Mouse (Mus musculus) thymus, adult 18-20 months (tissue): ENCODE results near the gene Yae1d1.
"Not testable (repeated sequence)": the region's sequence is repeated elsewhere in the genome, so short reads cannot be mapped to it uniquely, and the experiment has no call there.

Experiments
- DNase-seq, 2 experiments: peaks; one replicate each; pipeline ENCODE4 v3.0.0; 2022; ENCODE audit warnings: mixed read lengths in 2 of 2

Yae1d1 gene

DNA sequence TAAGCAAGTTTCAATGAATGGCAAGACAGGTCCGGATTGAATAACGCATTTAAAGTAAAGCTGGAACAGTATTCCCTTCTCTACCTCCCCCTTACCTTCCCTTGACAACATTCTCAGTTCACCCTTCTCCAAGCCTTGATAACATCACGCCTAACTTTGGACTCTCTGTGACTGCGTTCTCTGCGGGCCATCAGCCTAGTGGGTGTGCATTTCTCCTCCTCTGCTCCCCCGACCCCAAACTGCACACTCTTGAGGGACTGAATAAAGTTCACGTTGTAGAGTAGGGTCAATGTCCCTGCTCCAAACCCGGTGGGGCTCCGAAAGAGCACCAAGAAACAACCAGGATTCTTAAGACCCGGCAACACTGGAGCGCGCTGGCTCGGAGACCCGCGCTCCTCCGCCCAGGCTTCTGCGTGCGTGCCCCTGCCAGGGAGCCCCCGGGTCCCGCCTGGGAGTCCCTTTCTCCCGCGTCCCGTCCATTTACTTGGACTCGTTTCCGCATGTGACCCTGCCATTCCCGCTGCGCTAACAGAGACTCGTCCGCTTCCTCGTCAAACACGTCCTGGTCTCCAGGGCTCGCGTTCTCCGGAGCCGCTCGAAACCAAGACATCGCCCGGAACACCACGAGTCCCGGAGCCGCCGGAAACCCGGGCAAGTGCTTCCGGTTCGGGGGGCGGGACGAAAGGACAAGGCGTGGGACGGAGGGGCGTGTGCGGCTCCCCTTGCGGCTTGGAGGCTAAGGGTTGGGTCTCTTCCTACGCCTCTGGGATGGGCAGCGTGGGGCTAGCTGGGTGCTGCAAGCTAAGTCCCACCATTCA is at the start of gene Yae1d1:
Gene Yae1d1 (minus strand): TSS at position 653 of the 818 bp plus-strand sequence.
- peak; percentile 78 for DNase-seq

DNA sequence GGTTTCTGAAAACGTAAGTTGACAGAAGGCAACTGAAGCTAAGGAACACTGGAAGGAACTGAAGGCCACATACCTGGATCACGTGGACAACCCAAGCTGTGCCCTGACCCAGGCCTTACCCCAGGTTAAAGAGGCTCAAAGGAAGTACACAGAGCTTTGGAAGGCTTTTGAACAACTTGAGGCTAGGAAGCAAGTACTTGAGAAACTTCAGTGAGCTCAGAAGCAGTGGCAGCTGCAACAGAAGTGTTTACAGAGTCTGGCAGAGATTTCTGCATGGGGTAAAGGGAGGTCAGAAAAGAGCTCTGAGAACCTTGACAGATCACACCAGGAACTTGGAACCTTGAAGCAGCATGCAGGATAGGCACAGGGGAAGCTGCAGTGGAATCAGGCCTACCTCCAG is 45.7 kb upstream of the Yae1d1 start:
- DNase-seq, result no peak

DNA sequence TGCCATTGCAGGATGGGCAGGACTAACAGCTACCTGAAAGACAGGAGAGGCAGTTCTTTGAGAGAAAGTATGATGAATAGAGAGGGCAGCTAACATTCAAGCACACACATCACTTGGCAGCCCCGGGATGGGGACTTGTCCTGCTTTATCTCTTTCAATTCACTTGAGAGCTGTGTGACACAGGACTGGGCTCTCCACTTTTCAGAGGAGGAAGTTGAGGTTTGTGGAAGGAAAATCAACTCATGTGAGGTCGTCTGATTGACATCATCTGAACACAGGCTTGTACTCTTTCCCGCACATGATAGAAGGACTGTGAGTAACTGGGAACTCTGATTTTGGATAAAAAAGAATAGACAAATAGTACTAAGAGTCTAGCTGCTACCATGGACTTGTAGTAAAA is 23.5 kb upstream of the Yae1d1 start:
- DNase-seq, result no peak

DNA sequence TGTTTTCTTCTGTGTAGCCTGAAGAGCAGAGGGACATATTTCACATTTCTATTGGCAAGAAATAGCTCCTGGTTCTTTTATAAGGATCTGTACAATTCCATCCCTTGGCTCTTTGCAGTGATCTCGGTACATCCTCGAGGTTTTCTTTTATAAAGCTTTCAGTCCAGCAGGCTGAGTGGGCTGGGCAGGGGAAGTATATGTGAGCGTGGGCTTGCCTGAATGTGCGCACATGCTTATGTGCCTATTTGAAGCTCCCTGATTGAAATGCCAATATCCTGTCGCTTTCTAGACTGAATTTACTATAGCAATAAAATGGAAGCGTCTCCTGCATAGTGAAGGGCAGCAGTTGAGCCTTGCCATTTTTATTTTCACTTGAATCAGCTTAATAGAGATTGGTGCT is 20.1 kb upstream of the Yae1d1 start:
- DNase-seq, result no peak

DNA sequence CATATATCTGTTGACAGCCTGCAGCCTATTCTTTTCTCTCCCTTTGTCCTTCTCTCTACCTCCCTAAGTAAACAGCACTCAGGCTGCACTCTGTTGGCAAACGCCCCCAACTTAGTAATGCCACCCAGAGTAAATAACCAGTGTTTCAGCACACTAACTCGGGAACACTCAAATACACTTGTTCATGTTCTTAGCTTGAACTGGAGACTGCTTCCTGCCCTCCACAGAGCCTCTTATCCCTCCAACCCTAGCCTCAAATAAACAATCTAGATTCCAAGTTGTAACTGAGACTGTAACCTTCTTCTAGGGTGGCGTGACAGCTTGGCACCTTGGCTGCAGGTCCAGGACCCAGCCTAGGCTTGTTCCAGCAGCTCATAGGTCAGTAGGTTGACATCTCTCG is 17.9 kb upstream of the Yae1d1 start:
- DNase-seq, result no peak

DNA sequence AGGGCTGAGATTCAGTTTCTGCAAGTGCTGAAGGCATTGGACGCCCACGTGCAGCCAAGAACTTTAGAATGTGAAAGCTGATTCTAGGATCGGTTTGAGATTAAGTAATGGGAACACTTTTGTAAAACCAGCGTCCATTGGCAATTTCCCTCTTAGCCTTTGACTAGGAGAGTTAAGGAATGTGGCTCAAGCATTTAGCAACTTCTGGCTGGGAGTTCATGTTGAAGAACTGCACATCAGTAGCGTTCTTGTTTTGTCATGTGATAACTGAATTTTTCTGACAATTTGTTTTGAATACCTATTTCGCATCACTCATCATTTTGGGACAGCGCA is 332 bp upstream of the Yae1d1 start:
- DNase-seq, result no peak

DNA sequence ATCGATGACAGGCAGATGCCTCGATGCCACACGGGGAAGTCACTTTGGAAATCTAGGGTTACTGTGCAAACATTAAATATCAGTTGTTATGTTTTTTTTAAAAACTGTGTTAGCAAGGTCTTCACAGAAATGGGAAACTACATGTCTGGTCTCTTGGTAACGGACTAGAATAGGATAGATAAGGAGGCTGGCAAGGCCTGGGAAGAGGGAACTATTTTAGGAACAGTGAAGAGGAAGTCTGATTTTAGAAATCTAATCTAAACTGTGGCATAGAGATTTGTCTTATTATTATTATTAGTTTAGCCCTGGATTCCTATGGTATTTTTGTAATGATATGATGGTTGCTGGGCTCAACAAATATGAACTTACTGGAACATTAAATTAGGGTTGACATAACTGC is 1.1 kb downstream of the Yae1d1 start:
- no peak for DNase-seq

DNA sequence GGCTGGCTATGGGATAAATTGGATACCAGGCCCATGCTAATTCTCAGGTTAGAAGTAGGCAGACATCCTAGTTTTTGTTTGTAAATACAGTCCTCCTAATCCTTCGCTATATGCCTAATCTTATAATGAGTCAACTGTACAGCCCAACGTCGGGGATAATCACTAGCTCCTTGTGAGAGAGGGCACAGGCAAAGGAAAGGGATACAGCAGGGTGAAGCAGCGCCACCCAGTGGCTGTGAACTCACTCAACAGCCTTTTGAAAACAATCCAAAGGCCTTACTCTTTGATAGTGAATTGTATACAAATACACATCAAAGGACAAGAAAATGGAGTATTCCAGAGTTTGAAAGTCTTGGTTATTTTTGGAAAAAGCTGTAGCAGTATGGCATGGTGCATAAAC is 10.0 kb downstream of the Yae1d1 start:
- no peak for DNase-seq

DNA sequence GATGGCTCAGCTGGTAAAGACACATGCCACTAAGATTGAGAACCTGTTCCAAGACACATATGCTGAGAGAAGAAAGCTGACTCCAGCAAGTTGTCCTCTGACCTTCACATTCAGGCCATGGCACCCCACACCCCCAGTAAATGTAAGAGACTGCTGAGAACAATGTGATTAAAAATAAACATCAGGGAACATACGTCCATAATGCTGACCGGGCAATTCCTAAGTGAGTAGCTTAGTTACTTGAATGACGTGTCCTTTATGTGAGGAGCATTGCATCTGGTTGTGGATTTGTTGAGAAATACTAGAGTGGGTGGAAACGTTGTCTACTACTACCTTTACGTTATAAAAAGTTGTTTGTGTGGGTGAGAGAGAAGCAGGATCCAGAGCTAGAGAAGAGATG is 10.5 kb downstream of the Yae1d1 start:
- no peak for DNase-seq

DNA sequence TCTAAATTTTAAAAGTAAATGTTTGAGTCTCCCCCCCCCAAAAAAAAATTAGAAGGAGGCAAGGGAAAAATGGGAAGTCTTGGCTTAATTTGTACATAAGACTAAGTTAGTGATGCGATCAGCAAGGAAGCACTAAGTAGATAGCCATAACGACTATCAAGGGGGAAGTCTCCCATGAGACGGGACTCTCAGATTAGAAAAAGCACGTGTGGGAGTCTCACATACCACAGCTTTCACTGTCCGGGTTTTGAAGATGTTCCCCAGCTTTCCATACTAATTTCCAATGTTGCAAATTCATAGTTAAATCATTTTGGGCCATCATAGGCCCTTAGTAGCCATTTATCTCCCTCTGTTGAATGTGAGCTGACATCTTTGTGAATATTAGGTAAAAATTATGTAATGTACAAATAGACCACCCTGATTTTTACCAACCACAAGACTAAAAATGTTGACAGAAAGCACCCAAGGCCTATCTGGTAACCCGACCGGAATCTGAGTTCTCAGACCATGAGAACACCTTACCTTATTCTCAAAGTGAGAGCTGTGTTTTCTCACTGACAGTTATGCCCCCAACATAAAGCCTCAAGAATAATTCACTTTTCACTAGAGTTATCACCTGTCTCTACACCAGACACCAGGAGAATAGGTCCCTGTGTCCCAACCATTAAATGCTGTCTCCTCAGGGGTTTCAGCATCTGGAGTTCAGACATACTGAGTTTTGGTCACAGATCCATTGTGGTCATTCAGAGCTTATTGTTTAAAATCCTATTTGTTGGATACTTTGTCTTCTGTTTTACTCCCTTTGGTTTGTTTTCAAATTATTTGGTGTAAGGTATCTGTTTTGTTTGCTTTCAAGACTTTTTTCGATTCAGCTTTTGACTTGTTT is 16.1 kb downstream of the Yae1d1 start:
- no peak for DNase-seq

DNA sequence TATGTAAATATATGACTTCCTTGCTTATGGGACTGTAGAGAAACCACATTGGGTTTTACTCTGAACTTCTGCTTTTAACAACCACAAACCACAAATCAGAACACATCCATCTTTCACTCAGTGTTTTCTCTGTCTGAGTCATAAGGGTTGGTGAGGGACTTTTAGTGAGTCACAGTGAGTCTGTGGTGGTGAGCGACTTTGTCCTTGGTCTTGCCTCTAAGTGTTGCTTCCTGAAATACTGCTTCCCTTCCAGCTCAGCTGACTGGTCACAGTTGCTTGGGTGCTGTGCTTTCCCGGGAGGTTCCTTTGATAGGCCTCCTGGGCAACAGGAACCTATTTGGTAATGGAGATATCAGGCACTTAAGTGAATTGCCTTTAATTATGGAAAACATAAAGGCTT is 17.3 kb downstream of the Yae1d1 start:
- DNase-seq, result no peak

DNA sequence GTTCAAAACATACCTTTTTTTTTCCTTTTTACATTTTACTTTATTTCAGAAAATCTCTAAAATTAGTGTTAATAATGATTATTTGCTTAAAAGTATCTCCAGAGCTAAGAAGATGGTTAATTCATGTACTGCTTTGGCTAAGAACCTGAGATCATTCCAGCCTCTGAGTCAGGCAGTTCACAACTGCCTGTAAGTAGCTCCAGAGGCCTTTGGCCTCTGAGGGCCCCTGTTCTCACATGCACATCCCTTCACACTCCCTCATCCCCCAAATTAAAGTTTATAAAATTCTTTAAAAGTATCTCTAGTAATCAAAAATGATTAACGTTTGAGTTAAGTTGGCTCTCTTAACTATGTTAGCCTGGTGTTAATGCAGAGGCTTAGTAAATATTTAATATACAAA is 17.7 kb downstream of the Yae1d1 start:
- DNase-seq, result no peak

DNA sequence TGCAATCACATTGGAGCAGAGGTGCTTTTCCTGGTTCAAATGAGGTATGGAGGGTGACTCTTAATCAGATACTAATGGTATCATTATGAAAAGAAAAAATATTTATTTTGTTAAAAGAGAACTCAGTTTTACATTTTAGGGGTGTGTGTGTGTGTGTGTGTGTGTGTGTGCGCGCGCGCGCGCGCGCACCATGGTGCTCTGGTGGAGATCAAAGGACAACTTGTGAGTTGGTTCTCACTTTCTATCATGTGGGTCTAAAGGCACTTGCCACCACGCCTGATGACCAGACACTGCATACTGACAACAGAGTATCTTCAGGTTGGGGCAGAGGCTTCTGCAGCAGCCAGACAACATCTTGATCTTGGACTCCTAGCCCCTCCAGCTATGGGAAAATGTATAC is 18.4 kb downstream of the Yae1d1 start:
- DNase-seq, result no peak

DNA sequence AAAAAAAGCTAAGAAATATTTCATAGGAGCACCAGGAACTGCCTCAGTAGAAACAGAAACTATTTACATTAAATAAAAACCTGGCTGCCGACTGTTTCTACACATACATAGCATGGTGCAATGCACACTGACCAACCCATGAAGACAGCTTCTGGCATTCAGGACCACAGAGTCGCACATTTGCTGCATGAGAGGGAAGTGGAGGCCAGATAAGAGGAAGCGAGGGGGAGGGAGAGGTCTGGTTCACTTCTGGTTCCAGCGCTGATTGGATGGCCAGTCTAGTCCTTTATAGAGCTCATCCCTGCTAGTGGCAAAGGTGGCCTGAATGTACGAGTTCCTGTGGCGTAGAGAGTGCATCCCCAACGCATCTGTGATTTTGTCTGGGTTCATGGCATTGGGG is 32.5 kb downstream of the Yae1d1 start:
- DNase-seq, result no peak

DNA sequence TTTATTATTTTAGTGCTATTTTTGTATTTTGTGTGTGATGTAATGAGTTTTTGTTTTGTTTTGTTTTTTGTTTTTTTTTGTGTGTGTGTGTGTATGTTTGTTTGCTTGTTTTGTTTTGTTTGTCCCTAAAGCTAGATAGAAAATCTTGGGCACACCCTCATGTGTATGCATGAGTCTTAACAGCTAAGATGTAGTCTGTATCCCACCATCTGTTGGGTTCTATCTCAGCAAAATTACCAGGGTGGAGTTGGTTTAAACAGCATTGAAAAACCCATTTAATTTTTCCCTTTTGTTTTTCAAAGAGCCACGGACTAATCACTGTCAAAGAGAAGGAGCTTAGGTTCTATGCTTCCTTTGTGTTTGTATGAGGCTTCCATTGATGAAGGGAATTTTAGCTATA is 38.9 kb downstream of the Yae1d1 start:
- no peak for DNase-seq

DNA sequence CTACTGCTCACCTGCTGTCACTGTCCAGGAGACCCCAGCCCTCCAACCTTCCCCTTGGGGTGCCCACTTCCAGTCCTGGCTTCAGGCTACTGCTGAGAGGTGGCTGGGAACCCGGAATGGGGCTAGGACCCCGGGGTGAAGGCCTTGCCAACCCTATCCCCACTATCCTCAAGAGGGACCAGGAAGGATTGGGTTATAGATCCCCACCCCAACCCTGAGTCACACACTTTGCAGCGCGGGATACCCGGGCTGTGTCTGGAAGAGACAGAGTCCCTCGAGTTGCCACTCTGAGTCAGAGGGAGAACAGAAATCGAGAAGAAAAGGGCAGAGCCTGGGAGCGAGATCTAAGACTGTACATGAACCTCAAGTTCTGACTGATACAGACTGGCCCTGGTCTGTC is 42.6 kb downstream of the Yae1d1 start:
- not testable (repeated sequence) for DNase-seq

DNA sequence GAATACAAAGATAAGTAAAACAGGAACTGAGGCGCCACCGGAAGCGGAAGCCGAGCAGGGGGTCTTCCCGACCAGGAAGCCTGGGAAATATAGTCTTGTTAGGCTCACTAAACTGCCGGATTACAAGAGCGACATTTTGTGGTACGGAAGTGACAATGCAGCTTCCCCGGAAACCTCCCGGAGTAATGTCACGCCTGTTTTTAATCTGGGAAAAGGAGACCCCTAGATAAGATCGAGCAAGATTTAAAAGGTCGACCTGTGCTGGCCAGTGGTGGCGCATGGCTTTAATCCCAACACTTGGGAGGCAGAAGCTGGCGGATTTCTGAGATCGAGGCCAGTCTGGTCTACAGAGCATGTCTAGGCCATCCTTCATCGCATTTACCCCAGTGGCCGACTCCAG is 43.6 kb downstream of the Yae1d1 start:
- DNase-seq, result no peak

DNA sequence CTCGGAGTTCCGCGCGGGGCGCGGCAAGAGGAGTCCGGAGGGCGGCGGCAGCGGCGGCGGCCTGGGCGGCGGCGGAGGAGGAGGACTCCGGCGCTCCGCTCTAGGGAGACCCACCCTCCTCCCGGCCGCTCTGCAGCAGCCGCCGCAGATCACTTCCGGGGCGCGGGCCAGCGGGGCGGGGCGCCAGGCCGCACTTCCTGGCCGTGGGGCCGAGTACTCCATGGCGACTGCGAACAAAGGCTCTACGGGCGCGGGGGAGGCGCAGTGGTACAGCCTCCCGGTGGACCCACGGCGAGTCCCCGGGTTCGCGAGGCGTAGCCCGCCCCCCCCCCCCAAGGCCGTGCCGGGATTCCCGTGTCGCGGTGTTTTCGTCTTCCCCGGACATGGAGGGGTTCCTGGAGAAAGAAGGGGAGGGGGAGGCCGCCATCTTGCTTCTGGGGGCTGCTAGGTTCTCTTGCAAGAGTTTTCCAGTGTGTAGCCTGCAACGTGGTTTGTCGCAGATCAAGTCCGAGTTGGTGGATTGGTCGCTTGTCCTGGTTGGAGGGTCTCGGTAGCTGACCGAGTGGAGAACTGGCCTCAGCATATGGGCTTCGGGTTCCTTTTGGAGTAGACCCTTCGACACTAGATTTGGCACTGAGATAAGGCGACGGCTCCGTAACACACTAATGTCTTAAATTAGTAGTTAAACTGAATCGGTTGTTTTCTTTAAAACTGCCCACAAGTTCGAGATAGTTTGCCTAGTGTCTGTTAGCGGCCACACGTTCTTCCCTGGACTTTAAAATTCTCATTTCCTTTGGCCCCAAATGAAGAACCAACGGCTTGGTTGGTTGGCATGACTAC is 48.9 kb downstream of the Yae1d1 start, which contains the start of gene Rala:
Gene Rala (minus strand): TSS at position 162 of the 840 bp plus-strand sequence.
- peak; percentile 86 to 87 for DNase-seq

DNA sequence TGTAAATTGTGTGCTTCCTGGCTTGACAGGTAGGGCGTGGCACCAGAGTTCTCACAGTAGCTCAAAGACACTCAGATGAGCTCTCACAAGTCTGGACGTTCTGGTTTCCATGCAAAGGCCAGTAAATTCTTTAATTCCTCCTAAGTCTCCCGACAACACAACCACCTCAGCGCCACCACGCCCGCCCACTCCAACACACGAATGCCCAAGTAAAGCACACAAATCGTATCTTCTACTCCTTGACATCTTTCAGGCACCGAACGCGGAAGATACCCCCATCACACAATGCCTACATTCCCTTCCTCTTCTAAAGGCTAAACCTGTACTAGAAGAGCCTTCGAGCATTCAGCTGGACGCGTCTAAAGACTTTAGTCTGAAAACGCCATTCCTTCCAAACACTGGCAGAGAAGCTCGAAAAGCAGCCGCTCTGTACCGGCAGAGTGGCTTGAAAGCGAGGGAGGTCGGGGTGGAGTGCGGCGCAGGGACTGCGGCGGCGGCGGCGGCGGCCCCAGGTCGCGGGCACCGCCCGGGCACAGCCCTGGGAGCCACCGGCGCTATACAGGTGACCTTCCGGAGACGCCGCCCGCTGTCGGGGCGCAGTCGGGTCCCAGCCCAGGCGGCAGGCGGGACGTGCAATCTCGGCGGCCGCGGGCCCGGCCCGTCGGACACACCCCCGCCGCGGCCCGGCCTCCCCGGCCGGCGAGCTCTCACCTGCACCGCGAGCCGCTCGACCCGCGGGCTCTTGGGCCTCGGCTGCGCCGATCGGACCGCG is 49.7 kb downstream of the Yae1d1 start:
- DNase-seq, result peak; percentile 6 to 17

DNA sequence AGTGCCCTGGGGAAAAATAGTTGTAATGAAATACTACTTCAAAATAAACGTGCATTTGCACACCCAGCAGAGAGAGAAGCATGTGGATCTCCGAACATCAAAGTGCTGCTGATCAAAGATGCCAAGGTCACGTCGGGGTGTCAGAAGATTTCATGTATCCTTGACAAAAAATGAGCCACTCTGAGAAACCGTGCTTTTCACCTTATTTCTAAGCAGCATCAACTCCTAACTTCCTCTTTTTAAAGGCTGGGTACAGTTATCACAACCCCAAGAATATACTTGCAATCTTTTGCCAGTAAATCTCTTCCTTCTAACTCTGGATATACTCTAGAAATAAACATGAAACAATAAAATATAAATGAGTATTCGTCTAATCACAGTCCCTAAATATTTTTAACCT is 50.8 kb downstream of the Yae1d1 start:
- no peak for DNase-seq
